Mouse (Mus musculus): ENCODE results near the gene Aup1.

Gene Aup1

DNA sequence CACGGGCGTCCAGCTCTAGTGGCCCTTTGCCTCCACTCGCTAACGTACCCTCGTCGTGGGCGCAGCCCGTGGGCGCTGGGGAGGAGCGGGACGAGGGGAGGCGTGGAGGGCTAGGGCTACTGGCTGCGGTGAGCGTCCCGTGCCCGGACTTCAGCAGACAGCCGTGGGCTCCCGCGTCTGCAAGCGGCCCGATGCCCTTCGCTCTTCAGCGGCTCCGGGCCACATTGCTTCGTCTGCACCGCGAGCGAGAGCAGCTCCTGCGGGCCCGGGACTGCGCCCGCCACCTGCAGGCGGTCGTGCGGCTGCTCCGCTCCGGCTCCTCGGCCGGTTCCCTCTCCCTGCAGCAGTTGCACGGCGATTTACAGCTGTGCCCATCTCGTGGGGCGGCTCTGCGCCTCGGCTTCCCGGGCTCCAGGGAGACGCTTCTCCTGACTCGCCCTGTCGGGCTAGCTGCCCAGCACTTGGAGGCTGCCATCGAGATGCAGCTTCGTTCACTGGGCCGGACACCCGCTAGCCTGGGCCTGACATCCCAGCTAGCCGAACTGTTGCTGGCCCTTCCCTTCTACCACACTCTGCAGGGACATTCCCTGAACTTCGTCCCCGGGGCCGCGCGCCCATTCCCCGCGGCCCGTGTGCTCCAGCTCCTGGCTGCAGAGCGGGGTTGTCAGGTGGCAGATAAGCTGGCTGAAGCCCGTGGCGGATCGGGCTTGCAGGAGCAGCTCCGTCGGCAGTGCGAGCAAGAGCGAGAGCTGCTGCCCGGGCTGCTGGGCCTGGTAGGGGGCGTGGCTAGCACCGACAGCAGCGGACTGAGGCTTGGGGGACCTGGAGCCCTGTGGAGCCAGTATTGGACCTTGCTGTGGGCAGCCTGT lies 47.6 kb downstream of the Aup1 start:
- in situ Hi-C loops (cut with MseI, MboI): no loop called here

DNA sequence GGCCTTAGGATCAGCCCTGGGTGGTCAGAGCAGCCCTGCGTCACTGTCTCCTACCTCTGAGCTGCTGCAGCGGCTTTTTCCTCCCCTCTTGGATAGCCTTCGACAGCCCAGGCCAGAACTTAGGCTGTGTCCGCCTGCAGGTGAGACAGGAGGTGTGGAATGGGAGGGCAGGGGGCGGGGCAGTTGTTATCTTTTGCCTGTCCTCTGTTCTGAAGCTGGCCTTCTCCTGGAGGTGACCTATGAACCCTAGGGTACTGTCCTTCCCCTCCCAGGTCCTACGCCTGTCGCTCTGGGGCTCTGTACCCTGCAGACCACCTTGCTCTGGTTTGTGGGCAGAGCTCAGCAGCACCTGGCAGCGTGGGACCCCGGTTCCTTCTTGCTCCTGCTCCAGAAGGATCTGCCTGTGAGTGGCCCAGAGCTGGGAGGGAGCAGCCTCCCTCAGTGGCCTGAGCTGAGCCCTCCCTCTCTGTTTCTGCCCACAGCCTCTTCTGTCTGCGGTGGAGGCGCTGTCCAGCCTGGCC lies 48.9 kb downstream of the Aup1 start:
- in situ Hi-C loops (cut with MseI, MboI): no loop called here

DNA sequence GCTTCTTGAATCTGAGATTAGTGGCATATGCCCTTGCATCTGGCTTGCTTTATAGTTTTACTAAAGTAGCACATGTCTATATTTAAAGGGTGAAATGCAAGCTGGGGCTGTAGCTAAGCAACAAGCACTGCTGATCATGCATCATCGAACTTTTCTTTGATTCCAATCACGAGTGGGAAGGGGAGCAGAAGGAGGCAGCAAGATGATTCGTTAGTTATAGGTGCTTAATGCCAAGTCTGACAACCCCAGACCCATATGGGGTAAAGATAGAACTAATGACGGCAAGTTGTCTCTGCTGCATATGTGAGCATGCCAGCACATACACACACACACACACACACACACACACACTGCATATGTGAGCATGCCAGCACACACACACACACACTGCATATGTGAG lies 49.8 kb downstream of the Aup1 start:
- in situ Hi-C loops (cut with MseI, MboI): no loop called here
